Mouse (Mus musculus) cerebellum, adult 9-11 months (tissue): ENCODE results near the gene Ppp1r12b.
A peak's percentile ranks its signal among the peaks of the same experiment; 100 is the strongest.

ENCODE experiments used
- DNase-seq: peaks from one replicate; pipeline ENCODE4 v3.0.0; 2022

The Ppp1r12b gene

DNA sequence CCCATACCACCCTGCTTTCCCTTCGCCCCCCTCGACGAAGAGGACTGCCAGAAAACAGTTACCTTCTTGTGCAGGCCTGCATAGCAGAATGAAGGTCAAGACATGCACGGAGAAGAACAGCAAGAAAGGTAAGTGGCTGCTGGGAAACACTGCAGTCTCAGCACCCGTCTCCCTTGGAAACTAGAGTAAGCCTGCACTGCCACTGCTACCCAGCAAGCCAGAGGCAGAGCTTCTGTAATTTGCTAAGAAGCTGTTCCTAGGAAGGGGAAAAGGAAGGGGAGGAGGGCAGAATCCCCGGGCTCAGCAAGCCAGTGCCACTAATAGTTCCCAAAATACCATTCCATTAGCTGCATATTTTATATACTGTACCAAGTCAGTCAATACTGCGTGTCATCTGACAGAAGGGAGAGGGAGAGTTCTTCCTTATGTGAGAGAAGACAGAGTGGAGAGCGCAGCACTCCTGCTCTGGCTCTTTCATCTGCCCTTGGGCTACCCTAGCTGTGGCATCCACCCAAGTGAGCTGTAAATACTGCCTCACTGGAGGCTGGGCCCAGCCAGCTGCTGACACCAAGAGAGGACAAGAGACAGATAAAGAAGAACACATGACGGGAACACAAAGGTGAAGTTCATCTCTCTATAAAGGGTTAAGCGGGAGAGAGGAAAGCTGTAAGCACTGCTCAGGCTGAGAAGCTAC, 109.3 kb downstream of the Ppp1r12b start:
- peak; percentile 41 for DNase-seq

DNA sequence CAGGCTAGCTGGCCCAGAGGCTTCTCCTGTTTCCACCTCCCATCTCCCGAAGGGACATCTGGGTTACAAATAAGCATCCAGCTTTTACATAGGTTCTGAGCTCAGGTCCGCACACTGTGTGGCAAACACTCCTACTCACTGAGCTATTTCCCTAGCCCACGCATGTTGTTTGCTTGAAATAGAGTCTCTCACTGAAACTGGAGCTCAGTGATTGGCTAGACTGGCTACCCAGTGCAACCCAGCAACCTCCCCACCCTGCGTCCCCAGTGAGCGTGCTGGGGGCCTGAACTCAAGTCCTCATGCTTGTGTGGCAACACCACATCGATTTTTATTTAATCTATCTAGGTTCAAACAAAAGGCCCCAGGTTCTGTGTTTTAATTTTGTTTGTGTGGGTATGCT, 112.4 kb downstream of the Ppp1r12b start:
- no peak for DNase-seq

DNA sequence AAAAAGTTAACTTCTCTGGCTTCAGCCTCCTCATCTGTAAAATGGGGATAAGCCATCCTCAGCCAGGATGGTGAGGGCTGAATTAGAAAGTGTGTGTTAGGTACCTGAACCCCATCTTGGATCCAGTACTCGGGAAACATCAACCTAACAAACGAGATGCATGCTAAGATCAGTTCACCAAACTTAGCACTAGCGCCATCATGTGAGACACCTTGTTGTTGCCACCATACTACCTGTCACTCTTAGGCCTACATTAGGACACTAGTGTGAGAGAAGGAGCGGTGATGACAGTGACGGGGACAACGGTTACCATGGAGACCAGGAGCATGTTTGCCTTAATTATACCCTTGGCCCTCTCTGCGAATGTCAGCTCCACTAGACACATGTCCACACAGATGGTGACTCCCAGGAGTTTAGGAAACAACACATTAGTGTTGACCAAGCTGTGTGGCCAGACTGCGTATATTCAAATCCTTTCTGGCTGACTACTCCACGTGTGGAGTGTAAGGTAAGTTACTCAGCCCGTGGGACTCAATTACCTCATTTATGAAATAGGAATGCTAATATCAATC, 118.7 kb downstream of the Ppp1r12b start:
- peak; percentile 40 for DNase-seq

DNA sequence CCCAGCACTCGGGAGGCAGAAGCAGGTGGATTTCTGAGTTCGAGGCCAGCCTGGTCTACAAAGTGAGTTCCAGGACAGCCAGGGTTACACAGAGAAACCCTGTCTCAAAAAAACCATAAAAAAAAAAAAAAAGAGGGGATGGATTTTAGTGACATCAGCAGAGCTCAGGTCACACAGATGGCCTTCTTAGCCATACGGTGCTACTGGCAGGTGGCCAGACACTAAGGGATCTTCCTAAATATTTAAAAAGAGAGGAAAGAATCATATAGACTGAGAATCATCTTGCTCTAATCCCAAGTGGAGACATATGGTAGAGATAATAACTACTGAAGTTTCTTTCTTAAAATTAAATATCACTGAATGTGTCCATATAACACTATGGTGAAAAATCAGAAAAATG, 124.9 kb downstream of the Ppp1r12b start:
- peak; percentile 53 for DNase-seq

DNA sequence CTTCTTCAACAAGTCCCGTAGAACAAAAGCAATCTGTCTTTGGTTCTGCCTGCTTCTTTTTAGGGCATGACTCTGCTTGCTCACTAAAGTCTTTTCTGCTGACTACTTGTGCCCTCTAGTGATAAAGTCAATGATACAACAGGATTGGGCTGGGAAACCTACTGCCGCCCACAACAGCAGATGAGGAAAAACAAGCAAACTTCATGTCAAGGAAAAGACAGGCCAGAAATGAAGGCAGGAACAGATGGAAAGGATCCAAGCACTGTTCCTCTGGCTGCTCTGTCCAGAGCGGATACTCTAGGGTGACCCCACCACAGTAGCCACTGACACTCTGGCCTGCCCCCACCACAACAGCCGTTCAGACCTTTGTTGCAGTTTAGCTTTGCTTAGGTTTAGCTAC, 126.1 kb downstream of the Ppp1r12b start:
- DNase-seq = peak; percentile 63

DNA sequence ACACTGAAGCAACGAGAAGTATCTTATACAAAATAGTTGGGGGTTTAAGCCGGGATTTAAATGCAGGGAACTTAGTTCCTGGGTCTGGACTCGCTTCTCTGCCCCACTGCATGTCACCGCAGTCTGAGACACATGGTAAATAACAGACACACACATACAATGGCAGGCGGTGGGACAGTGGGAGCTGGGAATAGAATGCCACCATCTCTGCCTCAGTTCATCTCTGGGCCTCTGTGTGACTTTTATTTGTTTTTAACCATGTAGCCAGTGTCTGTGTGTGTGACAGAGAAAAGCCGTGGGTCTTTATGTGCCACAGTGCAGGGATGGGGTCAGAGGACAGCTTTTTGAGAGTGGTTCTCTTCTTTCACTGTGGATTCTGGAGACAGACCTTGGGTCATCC, 130.8 kb downstream of the Ppp1r12b start:
- DNase-seq = no peak

DNA sequence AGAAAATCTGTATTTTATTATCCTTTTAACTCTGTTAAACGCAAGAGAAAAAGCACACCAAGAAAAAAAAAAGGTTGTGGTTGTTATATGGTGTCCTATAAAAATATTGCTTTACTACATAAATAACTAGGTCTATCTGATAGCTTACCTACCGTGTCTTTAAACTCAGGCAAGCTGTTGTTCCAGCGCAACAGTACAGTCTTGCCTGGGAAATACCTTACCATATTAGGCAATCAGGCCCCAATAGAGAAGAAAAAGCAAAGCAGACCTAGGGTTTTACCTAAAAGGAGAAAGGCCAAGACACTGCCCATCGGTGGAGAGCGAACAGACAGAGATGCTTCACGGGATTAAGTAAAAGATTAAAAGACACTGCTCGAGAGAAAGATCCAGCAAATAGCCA, 131.9 kb downstream of the Ppp1r12b start:
- no peak for DNase-seq

DNA sequence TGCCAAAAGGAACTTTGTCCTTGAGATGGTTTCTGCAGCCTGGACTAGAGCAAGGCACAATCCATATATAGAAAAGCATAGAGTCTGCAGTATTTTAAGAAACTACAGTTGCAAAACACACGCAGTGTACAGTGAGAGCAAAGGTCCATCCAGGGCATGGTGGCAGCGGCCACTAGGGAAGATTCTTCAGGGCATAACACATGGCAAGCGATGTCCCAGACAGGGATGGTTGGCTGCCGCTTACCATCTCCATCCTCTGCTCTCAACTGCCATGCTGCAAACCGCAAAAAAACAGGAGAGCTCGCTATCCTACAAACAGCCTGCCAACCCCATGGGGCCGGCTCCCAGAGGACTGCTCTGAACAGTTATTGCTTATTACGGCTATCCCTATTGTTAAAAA, 132.4 kb downstream of the Ppp1r12b start:
- DNase-seq = no peak

DNA sequence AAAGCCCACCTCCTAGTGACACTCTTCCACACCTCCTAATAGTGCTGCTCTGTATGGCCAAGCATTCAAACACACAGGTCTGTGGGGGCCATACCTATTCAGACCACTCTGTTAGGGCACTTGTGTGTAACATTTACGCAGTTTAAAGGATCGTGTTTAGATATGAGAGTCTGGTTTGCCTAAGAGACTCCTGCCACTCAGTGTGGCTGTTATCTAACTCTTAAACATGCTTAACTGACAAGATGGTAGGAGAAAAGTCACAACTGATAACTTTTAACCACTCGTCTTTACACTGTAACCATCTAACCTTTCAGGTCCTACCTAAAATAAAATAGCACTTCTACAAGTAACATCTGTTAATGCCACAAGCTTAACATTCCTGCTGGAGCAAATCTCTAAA, 134.9 kb downstream of the Ppp1r12b start:
- no peak for DNase-seq

DNA sequence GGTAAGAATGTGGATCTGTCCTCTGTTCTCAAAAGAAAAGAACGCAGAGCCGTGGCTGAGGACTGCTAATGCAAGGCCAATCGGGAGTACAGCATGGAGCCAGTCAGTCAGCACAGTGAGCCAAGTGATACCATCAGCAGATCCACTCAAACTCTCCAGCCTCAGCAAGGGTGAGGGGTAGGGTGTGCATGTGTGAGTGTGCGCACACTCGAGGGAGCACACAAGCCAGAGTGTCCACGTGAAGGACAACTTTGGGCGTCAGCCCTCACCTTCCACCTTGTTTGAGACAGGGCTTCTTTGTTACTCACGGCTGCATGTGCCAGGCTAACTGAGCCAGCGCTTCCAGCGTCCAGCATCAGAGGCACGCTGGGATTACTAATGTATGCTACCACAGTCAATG, 136.5 kb downstream of the Ppp1r12b start:
- no peak for DNase-seq

DNA sequence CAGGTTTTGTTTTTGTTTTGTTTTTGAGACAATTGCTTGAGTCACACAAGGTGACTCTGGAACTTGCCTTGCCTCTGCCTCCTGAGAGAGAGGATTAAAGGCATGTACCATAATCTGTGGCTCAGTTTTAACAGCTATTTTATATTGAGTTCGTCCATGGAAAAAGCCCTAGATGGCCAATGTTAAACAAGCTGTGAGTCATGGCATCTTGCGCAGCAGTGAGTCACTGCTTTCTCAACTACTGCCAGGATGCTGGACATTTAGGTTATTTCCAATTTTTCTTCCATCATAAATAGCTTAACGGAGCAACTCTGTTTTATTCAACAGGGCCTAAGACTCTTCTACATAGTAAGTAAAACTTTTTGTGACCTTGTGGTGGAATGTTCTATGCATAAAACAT, 137.0 kb downstream of the Ppp1r12b start:
- DNase-seq = no peak

DNA sequence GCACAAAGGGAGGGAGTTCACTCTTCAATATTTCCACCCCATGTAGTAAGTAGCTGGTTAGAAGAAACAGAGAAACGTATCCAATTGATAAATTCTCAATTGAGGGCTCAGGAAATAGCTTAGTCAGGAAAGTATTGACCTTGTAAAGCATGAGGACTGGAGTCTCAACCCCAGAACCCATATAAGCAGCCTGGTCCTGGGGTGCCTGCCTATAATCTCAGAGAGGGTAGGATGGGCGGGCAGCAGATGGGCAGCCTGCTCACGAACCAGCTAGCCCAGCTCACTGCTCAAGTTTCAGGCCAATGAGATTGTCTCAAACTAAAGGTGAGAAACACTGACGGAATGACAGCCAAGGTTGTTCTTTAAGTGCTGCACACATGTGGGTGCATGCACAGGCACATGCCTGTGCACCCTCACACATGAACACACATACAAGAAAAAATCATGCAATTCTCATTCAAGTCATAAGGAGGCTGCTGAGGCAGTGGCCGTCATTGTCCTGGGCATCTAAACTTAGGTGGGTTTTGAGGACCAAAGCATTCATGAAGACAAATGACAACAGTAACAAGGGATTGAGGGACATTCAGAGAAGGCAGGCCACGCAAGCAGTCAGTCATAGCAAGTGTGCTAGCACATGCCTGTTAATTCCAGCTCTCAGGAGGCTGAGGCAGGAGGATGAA, 137.7 kb downstream of the Ppp1r12b start:
- no peak for DNase-seq

DNA sequence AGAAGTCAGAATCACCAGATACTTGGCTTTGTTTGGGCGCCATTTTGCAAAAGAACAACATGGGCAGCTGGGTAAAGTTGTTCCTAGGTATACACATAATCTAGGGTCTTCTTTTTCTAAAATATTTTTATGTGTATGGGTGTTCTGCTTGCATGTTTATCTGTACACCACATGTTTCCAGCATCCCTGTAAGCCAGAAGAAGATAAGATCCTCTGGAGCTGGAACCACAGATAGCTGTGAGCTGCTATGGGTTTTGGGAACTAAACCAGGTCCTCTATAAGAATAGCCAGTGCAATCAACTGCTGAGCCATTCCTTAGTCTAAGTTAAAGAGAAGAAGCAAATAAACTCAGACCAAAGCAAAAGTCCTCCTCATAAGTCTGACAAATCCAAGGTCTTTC, 138.6 kb downstream of the Ppp1r12b start:
- DNase-seq = no peak

DNA sequence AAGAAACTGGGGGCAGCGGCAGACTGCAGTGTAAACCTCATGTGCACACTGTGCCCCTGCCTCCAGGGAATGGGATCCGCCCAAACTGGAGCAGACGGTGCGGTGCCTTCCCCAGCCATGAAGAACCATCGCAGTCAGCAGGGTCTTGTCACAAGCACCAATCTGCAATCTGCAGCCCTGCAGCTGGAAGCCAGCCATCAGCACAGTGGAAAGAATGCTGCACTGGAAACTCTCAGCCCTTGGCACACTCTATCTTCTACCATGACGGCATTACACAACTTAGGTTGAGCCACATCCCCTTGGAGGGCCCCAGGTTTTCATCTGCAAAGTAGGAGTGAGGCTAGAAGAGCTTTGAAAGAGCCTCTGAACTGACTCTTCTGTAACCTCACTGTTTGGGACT, 139.1 kb downstream of the Ppp1r12b start:
- no peak for DNase-seq

DNA sequence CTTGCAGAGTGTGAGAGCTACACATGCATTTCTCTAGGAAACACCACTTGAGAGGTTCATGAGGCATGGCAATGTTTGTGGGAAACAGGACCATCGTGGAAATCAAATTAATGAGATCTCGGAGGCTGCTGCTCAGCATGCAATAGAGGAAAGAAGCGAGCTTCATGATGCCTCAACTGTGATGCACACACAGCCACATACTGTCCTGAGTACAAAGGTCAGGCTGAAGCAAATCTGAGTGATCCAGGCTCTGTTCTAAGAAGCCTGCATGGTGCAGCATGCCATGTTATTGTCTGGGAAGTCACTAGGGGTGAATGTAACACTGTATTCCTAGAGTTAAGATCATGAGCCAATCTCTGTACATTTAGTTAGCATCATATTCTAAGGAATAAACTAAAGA, 140.0 kb downstream of the Ppp1r12b start:
- no peak for DNase-seq

DNA sequence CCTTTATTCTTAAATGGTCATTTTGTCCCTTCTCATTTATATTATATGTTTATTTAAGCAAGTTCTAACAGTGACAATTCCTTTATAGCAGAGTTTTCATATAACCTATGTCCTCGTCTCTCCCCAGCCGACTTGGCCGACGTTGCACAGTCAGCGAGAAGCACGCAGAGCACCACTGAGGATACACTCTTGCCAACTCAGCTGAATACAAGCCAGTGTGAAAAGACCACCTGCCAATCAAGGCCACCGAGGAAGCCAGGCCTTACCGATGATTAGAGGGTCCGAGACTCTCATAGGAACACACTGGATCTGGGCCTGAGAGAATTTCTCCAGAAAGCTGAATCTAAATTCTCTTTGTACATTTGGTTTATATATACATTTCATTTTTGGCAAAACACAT, 150.3 kb downstream of the Ppp1r12b start:
- no peak for DNase-seq

DNA sequence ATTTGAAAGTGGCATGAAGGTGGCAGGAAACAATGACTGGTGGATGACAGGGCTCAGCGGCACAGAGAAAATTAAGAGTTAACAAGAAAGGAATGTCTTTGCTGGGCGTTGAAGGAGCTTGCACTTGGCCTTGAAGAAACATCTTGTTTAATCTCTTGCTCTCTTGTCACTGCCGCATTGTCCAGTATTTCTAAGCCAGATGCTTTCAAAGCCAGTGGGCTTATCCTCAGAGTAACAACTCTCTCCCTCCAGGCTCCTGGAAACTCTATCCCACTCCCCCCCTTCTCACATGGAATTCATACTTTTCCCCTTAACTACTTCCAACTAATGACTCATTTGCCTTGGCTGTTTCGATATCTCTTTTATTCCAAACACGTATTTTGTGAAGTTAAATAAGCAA, 151.4 kb downstream of the Ppp1r12b start:
- DNase-seq = no peak

DNA sequence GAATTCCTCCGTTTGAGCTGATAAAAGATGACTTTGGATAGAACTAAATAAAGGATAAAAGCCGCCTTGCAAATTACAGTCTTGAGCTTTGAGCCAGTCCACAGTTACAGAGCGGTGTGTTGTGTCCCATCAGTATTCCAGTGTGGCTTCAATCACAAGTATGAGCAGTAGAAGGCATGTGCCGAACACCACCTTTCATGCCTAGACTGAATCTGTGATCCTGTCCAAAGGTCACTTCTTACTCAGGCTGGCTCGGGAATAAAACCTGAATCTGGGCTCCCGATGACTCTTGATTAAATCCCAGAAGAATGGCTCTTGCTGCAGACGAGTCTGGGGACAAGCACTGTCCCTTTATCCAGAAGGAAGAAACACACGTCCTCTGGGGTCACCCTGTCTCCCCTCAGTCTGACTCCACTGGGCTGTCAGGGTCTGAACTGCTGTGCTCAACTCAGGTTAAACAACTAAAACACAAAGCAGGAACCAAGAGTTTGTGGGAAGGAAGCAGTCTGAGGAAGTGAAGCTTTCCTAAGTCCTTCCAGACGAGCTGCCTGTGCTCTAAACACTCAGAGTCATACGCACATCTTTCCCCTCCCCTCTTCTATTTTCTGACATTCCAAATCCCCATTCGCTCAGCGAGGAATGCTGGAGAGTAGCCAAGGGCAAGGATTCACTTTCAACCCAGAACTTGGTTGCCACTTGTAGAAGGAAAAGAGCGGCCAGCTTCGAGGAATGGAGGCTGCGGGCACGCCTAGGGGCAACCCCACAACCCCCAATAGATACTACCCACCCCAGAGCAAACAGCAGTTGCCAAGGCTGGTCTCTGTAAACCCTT, 152.2 kb downstream of the Ppp1r12b start:
- no peak for DNase-seq

DNA sequence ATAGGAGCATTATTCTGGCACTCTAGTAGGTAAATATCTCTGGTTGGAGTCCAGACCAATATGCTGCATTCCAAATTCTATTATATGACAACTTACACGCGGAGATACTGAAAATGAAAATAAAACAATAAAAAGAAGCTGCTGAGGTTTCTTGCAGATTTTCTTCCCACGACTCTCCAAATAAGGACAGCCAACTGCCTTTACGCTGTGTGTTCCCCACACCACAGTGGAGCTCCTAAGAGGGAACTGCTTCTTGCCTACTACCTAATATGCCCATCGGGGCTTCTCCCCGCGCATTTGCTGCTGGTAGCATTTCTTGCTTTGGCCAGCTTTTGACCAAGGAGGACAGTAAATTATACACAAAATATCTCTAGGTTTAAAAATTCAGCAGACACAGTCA, 154.0 kb downstream of the Ppp1r12b start:
- DNase-seq = no peak

DNA sequence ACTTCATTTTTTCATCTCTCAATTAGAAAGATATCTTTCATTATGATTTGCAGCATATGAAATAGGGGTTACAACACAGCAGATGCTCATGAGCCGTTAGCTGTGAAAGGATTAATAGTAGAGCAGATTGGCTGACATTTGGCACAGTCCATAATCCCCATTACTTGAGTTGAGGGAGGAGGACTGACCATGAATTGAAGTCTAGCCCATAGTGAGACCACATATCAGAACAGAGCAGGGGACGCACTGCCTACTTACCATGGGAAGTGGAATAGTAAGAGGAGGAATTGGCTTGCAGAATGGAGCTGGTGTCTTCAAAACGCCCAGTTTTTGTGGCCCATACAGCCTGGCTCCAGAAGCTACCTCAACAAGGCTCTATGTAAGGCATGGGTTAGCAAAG, 159.2 kb downstream of the Ppp1r12b start:
- no peak for DNase-seq

DNA sequence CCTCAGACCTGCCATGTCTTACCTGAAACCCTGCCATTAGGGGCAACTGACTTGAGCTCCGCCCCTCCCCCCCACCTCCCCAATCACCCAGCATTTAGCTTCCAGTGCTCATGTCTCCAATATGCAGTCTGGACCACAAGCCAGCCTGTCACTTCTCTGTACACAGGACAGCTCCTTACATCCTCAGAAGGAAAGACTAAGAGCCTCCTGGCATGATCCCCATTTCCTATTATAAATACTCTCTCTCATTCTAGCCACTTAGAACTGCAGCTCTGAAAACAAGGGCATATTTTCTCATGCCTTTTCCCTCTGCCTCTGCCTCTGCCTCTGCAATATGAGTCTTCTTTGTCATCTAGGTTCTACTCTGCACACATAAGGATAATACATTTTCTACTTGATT, 159.7 kb downstream of the Ppp1r12b start:
- DNase-seq = no peak

DNA sequence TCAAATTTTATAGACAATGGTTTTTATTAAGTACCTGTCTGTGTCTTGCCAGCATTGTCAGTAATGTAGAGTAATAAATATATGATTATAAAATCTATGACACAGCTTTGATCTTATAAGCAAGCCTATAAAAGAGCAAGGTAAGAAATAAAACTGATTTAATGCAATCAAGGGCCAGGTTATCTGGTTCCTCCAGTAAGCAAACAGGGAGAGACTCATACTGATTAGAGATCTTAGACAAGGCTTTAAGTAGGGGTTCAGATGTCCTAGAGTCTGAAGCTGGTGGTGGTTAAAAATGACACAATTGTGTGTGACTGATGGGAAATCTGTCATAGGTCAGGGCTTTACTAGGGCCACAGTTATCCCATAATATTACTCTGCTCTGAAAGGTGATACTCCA, 164.3 kb downstream of the Ppp1r12b start:
- no peak for DNase-seq

DNA sequence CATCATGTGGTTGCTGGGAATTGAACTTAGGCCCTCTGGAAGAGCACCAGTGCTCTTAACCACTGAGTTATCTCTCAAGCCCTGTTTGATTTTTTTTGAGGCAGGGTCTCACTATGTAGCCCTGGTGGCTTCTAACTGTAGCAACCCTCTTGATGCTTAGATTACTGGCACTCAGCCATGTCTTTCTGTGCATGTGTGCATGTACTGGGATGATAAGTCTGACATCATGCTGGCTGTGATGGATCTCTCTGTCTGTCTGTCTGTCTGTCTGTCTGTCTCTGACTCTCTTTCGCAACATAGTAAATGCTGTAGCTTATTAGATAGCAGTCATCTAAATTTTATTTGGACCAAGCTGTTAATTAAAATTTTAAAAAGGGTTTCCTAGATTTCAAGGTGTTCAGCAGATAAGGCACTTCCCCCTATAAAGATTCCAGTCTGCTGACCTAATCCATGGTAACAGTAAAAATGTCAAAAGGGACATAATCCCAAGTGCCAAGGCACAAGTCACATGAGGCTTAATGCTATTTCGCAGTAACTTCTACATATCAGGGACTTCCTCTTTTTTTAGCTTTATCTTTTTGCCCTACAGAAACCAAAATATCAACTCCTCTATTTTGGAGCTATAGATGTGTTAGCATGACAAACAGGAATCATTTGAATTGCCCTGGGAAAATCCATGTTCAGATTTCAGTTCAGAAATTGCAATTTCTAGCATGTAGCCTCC, 164.9 kb downstream of the Ppp1r12b start:
- DNase-seq = no peak
